Mouse (Mus musculus): ENCODE results near the gene Homez.

Gene Homez

GRCm38 (mm10) chr14:54868026-54868425 is 2.7 kb downstream of the Homez start:
- no peak for DNase-seq (ENCODE audit: inconsistent ontology term)

- DNase-seq (ENCODE audit: inconsistent ontology term): no peak
Observed at GRCm38 (mm10) chr14:54866936-54867335, 3.8 kb downstream of the Homez start.

- no peak for DNase-seq (ENCODE audit: inconsistent ontology term)
Observed at GRCm38 (mm10) chr14:54866268-54866667, 4.5 kb downstream of the Homez start.

- no peak for DNase-seq (ENCODE audit: inconsistent ontology term)
Observed at GRCm38 (mm10) chr14:54865626-54866025, 5.1 kb downstream of the Homez start.

GRCm38 (mm10) chr14:54864313-54865036 is 6.3 kb downstream of the Homez start:
- DNase-seq (ENCODE audit: inconsistent ontology term): no peak

- DNase-seq (ENCODE audit: inconsistent ontology term): peak; percentile 95
Observed at GRCm38 (mm10) chr14:54863501-54864312, 7.1 kb downstream of the Homez start.

- DNase-seq (ENCODE audit: inconsistent ontology term): no peak
Observed at GRCm38 (mm10) chr14:54860511-54860910, 10.2 kb downstream of the Homez start.

- DNase-seq (ENCODE audit: inconsistent ontology term): no peak
Observed at GRCm38 (mm10) chr14:54857891-54858290, 12.9 kb downstream of the Homez start.

GRCm38 (mm10) chr14:54856703-54857102 is 14.1 kb downstream of the Homez start:
- no peak for DNase-seq (ENCODE audit: inconsistent ontology term)

GRCm38 (mm10) chr14:54855726-54856125 is 15.0 kb downstream of the Homez start:
- no peak for DNase-seq (ENCODE audit: inconsistent ontology term)

GRCm38 (mm10) chr14:54843461-54843860 is 27.3 kb downstream of the Homez start:
- peak; percentile 64 for DNase-seq (ENCODE audit: inconsistent ontology term)

- DNase-seq (ENCODE audit: inconsistent ontology term): no peak
Observed at GRCm38 (mm10) chr14:54823716-54824115, 47.0 kb downstream of the Homez start.

- DNase-seq (ENCODE audit: inconsistent ontology term): no peak
Observed at GRCm38 (mm10) chr14:54822301-54822700, 48.5 kb downstream of the Homez start.

GRCm38 (mm10) chr14:54817791-54818190 is 53.0 kb downstream of the Homez start:
- peak; percentile 51 for DNase-seq (ENCODE audit: inconsistent ontology term)

GRCm38 (mm10) chr14:54815737-54816136 is 55.0 kb downstream of the Homez start:
- no peak for DNase-seq (ENCODE audit: inconsistent ontology term)

GRCm38 (mm10) chr14:54813991-54814390 is 56.8 kb downstream of the Homez start, which contains the start of gene Rnf212b:
Rnf212b (plus strand) TSS chr14:54814141.
- no peak for DNase-seq (ENCODE audit: inconsistent ontology term)

- no peak for DNase-seq (ENCODE audit: inconsistent ontology term)
Observed at GRCm38 (mm10) chr14:54809668-54810033, 61.1 kb downstream of the Homez start.

GRCm38 (mm10) chr14:54808718-54809667 is 61.8 kb downstream of the Homez start:
- DNase-seq (ENCODE audit: inconsistent ontology term): no peak

- DNase-seq (ENCODE audit: inconsistent ontology term): no peak
Observed at GRCm38 (mm10) chr14:54806124-54806523, 64.6 kb downstream of the Homez start.
